Mouse (Mus musculus): ENCODE data around the gene Cpne5. TPM values are rescaled to one million over a fixed set of nuclear protein-coding genes. Genes with fewer than 3 reads are reported as not detected.
A peak's percentile ranks its signal among the peaks of the same experiment; 100 is the strongest.
"Not testable (repeated sequence)": the region's sequence is repeated elsewhere in the genome, so short reads cannot be mapped to it uniquely, and the experiment has no call there.

Gene Cpne5
- total RNA-seq, 2 experiments from 2014 or later: 0.17 to 0.76 TPM

DNA sequence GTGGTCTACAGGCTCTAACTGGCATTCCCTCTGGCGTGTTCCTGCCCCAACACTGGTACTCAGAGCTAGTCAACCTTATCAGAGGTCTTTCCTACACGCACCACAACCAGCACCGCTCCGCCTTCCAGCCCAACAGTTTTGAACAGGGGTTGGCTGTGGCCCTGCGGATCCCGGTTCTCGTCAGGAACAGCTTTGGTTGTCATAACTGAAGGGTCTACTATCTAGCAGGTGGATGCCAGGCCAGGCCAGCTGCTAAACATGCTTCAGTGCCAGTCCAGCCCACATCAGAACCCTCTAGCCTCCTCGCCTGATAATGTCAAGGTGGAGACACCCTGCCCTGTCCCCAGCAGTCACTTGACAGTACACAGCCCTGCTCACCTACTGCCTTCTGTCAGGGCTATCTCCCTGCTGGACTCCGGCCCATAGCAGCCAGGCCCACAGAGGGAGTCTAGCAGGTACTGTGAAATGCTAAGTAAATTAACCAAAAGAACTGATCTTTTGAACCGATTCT is 19.1 kb upstream of the Cpne5 start:
- DNase-seq: no peak

DNA sequence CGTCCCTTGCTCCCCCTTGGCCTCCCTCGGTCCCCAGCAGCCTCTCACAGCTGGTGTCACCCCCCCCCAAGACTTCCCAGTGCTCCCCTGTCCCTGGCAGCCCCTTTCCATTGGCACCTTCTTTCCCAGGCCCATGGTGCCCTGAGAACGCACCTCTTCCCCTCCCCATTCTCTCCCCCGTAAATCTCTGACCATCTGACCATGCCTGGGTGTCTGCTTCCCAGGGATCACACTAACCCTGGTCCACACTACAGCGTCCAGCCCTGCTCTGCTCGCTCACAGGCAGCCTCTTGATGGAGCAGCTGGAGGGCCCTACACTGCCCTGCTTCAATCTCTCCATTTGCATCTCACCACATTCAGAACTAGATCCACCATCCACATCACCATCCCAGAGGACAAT is 18.5 kb upstream of the Cpne5 start:
- DNase-seq: no peak

GRCm38 (mm10) chr17:29254784-29255183 is 16.8 kb upstream of the Cpne5 start:
- peak; percentile 35 to 37 for DNase-seq

GRCm38 (mm10) chr17:29253684-29254083 is 15.7 kb upstream of the Cpne5 start:
- DNase-seq: peak in 1 of 2 experiments; percentile 30

GRCm38 (mm10) chr17:29253236-29253635 is 15.3 kb upstream of the Cpne5 start:
- no peak for DNase-seq

DNA sequence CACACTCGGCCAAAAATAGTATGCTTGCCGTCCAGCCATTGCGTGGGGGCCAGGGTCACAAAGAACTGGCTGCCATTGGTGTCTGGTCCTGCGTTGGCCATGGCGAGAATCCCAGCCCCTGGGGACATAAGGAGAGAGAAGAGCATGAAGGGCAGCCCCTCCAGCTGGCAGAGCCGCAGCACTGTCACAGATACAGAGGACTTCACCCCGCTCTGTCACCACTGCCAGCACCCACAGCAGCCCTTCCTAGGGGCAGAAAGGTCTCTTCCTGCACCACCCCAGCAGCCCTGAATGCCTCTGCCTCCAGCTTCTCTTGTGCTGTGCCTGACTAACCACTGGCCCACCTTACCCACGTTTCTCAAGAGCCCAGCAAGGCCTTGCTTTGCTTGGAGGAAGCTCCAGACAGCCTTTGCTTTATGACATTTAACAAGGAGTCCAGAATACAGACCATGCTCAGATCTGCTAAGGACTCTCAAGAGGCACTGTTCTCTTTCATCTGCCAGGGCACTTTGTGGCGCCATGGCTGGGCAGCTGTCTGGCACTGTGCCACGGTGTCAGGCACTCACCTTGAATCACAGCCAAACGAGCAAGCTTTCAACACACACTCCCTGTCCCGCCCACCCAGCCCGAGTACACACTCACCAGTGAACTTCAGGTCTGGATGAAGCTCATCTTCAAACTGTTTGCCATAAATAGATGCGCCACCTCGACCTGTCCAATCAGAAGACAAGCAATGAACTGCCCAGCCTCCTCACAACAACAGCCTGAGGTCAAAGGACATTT is 13.8 kb upstream of the Cpne5 start:
- peak; percentile 93 to 94 for DNase-seq

DNA sequence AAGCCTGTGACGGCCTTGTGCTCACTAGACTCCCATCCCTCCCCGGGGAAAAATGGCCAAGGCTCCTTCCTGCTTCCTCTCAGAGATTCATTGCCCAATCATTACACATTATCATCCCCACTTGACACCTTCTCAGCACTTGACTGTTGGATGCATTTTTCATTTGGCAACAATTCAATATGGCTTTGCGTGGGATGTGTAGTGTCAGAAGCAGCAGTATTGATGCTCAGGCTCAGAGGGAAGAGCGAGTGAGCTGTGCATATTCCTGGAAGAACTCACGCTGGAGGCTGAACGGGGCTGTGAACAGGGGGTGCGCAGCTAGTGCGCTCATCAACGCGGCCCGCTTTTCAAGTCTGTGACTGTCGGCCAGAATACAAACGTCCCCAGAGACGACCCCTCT is 13.0 kb upstream of the Cpne5 start:
- not testable (repeated sequence) for DNase-seq

- peak; percentile 83 to 85 for DNase-seq
These were observed 11.5 kb upstream of the Cpne5 start for GRCm38 (mm10) chr17:29249512-29249911.

- DNase-seq: no peak
These were observed 9.9 kb upstream of the Cpne5 start for GRCm38 (mm10) chr17:29247881-29248280.

DNA sequence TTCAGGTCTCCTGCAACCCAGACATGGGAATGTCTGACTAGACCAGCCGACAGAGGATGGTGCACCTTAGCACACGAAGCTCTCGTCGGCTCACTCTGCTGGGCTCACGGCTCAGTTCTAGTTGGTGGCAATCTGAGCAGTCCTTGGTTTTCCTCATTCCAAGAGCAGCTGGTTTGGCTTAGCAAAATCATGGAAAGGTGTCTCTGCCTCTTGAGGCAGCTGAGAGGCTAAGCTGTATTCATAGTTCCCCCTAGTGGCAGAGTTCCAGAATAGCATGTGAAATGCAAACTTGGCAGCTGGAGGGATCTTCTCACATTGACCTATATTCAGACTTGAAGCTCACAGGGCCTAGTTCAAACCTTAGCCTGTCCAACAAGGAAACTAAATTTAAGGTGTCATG is 8.6 kb upstream of the Cpne5 start:
- DNase-seq: peak in 1 of 2 experiments; percentile 43

- DNase-seq: no peak
These were observed 7.8 kb upstream of the Cpne5 start for GRCm38 (mm10) chr17:29245725-29246124.

GRCm38 (mm10) chr17:29244912-29245311 is 6.9 kb upstream of the Cpne5 start:
- DNase-seq: no peak

GRCm38 (mm10) chr17:29238421-29238945 is 516 bp upstream of the Cpne5 start:
- no peak for DNase-seq

DNA sequence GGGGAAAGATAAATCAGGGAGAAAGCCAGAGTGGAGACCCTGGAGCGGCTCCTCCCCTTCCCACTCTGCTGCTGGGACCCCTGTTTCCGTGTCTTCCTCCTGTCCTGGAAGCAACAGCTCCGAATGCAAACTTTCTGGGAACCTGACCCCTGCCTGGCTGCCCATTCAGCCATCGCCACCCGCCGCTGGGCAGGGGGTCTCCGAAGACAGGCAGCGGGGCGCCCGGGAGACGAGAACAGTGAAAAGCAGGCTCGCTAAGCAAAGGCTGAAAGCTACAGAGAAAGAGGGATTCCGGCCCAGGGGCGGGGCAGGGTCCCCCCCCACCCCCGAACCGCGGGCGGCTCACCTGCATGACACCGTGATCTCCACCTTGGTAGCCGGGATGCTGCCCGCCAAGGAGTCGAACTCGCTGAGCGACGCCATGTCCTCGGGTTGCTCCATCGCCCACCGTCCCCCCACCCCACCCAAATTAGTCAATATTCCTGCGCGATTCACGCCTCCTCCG is 648 bp downstream of the Cpne5 start:
- no peak for DNase-seq

- DNase-seq: no peak
These were observed 1.9 kb downstream of the Cpne5 start for GRCm38 (mm10) chr17:29236111-29236510.

- DNase-seq: no peak
These were observed 6.9 kb downstream of the Cpne5 start for GRCm38 (mm10) chr17:29231109-29231508.

GRCm38 (mm10) chr17:29220631-29221030 is 17.3 kb downstream of the Cpne5 start:
- no peak for DNase-seq

DNA sequence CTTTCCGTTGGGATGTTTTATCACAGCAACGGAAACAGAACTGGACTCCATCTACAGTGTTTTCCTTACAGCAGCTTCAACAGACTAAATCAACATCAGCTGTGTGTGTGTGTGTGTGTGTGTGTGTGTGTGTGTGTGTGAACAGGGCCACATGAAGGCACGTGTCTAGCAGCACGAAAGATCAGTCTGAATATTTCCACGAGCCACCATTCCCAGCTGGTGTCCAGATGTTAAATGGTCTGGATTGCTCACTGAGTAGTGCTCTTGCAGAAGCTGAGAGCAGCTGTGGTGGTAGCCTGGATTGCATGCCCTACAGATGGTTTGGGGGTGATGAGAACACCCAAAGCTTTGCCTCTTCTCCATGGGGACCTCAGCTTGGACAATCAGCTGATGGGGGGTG is 19.9 kb downstream of the Cpne5 start:
- no peak for DNase-seq

GRCm38 (mm10) chr17:29216078-29216477 is 21.9 kb downstream of the Cpne5 start:
- DNase-seq: no peak

DNA sequence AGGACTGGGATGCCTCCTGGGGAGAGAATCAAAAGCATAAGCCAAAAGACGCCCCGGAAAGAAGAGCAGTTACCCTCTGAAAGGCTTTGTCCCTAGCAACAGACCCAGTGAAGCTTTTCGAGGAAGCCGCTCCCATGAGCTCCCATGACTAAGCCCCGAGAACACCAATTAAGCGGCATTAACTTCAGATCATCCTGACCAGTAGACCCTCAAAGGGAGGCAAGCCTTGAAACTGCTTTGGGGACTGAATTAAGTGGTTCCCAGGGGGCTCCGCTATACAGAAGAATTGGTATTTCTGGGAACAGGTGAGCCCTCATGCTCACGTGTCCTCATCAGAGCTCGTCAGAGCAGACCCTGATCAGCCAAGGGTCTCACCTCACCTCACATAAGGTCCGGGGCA is 23.3 kb downstream of the Cpne5 start:
- DNase-seq: no peak

DNA sequence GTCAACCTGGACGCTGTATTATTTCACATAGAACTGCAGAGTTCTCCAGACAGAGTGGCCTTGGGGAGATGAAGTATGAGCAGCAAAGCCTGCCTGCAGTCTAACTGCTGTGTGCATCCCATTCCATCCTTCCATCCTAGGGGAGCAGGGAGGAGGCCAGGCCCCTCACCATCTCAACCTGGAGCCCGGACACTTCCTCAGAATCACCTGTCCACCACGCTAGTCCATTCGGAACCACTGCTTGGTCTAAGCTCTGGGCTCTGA is 23.8 kb downstream of the Cpne5 start:
- DNase-seq: no peak

GRCm38 (mm10) chr17:29213381-29214192 is 24.4 kb downstream of the Cpne5 start:
- DNase-seq: no peak

DNA sequence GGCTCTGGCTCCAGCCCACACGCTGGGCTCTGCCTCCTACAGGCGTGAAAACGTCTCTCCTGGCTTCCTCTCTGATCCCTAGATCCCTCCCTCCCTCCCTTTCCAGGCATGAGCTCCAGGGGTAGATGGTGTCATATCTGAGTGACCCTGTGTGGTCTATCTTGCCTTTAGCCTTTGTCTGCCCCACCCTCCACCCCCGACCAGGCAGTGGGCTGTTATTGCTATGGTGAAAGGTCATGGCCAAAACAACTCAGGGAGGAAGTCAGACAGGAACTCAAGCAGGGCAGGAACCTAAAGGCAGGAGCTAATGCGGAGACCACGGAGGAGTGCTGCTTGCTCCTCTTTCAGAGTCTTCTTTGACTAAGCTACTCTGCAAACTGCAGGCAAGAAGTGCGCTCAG is 26.1 kb downstream of the Cpne5 start:
- no peak for DNase-seq

Data from adrenal gland, postnatal 36 days (tissue).